Mouse (Mus musculus) urinary bladder, adult 2 months (tissue): ENCODE data around the gene Olfr723. TPM values are rescaled to one million over a fixed set of nuclear protein-coding genes. Genes with fewer than 3 reads are reported as not detected.
"Not testable (repeated sequence)": the region's sequence is repeated elsewhere in the genome, so short reads cannot be mapped to it uniquely, and the experiment has no call there.

ENCODE experiments used
- DNase-seq: peaks from one replicate; pipeline ENCODE4 v3.0.0; 2022; ENCODE audit warnings: low spot score
- polyA plus RNA-seq: library from polyadenylated mRNA; depleted of rRNA; stranded (reverse); fragments of >200 nt; gene quantifications from 2 replicates; pipeline ENCODE4 v1.2.3, GENCODE M21; 2012; rRNA removed

The Olfr723 gene
- polyA plus RNA-seq: not detected in 2 replicates

- not testable (repeated sequence) for DNase-seq
Measured at GRCm38 (mm10) chr14:49931687-49932086, at the start of gene Olfr723. Olfr723 (minus strand) TSS chr14:49931787.

DNA sequence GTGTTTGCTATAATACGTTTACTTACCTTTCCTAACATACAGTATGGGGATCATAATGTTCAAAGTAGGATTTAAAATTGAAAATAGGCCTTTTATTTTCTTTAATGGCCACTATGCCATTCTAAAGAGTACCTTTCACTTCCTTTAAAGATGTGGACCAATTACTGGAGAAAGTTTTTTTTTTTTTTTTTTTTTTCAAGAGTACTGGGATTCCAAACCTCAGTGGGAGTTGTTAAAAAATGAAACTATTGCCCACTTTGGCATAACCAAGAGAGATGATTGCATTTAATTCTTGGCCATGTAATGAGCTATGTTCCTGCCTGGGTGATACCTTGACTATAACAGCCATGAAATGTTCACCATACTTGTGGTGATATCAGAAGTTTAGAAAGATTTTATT lies 31.6 kb upstream of the Olfr723 start, which contains the start of gene Olfr724:
Olfr724 (minus strand) TSS at position 101 of the 400 bp plus-strand sequence.
- DNase-seq: not testable (repeated sequence)

GRCm38 (mm10) chr14:49955890-49956289 lies 24.3 kb upstream of the Olfr723 start:
- no peak for DNase-seq

GRCm38 (mm10) chr14:49901899-49902298 lies 29.7 kb downstream of the Olfr723 start, which contains the start of gene Olfr722:
Olfr722 (minus strand) TSS chr14:49901999.
- DNase-seq: no peak

Other genes with a start within 250 kb of the Olfr723 start
- gene Armh4, start 148.4 kb downstream of the Olfr723 start, polyA plus RNA-seq: 29.4 and 32.1 TPM in 2 replicates
- gene Olfr722, start 29.8 kb downstream of the Olfr723 start, polyA plus RNA-seq: not detected in 2 replicates
- not detected in 2 replicates for gene Olfr724, start 31.5 kb upstream of the Olfr723 start, polyA plus RNA-seq
- gene Olfr725, start 108.6 kb upstream of the Olfr723 start, polyA plus RNA-seq: not detected in 2 replicates
- gene Olfr726, start 159.2 kb upstream of the Olfr723 start, polyA plus RNA-seq: not detected in 2 replicates
- gene Olfr727, start 191.4 kb upstream of the Olfr723 start, polyA plus RNA-seq: not detected in 2 replicates
- gene Olfr728, start 210.9 kb upstream of the Olfr723 start, polyA plus RNA-seq: not detected in 2 replicates
- gene Olfr729, start 221.1 kb upstream of the Olfr723 start, polyA plus RNA-seq: not detected in 2 replicates